Mouse (Mus musculus): ENCODE data around the gene Zfp11. TPM values are rescaled to one million over a fixed set of nuclear protein-coding genes. Genes with fewer than 3 reads are reported as not detected.
"Not testable (repeated sequence)": the region's sequence is repeated elsewhere in the genome, so short reads cannot be mapped to it uniquely, and the experiment has no call there.

Zfp11 gene
- polyA plus RNA-seq (2017; shearing (Covaris generic)), result 1 to 10 TPM; 3.2 to 3.3 TPM

DNA sequence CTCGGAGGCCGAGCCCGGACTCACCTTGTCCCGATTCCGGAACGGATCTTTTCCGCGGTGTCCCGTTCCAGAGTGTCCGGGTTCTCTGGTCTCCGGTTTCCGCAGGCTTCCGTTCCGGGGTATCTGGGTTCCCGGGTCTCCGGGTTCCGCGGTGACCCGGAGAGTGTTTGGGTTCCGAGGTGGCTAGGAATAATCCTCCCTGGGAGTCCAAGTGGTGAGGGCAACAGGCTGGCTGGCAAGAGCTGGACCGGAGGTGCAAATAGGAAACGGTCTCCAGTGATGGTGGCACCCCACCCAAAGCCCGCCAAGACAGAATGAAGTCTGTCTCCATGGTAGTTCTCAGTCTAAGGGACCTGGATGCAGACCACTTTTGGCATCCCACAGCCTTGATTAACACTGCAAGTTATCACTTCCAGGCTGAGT, at the start of gene Zfp11:
Zfp11 (minus strand) TSS at position 64 of the 423 bp plus-strand sequence.
- peak; percentile 76 for ATAC-seq

DNA sequence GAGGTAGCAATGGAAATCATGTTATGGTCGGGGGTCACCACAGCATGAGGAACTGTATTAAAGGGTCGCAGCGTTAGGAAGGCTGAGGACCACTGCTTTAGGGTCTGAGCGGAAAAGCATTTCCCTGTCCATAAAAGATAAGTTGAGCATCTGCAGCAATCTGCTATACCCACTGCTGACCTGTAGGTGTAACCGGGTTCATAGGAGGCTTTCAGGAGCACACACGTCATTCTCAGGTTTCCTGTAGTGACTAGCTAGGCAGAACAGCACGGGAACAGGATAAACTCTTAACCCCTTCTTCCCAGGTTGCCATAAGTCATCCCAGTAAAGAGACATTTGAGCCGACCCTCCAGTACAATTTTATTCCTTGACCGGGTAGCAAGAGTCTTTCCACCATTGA, 47.1 kb upstream of the Zfp11 start:
- ATAC-seq, result no peak

GRCm38 (mm10) chr5:129715326-129715861, 45.5 kb upstream of the Zfp11 start, which contains the start of gene Mrps17:
Mrps17 (plus strand) TSS chr5:129715497.
- ATAC-seq, result peak; percentile 99

GRCm38 (mm10) chr5:129708412-129708811, 38.5 kb upstream of the Zfp11 start, which contains the start of gene Sept14:
Sept14 (minus strand) TSS chr5:129708512.
- ATAC-seq, result no peak

GRCm38 (mm10) chr5:129703368-129703767, 33.5 kb upstream of the Zfp11 start:
- no peak for ATAC-seq

DNA sequence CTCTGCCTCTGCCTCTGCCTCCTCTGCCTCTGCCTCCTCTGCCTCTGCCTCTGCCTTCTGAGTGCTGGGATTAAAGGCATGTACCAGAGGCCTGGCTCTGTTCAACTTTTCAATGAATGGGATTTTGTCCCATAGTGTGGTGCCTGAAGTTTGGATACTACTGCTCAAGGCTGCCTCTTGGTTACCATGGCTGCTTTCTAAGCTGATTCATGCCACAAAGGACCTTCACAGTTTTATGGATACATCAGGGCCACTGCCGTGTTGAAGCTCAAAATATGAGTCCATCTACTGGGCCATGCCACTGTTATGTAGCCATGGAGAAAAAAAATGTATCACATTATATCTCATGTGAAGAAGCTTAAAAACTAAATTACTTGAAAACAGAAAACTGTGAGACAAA, 31.8 kb upstream of the Zfp11 start:
- no peak for ATAC-seq

DNA sequence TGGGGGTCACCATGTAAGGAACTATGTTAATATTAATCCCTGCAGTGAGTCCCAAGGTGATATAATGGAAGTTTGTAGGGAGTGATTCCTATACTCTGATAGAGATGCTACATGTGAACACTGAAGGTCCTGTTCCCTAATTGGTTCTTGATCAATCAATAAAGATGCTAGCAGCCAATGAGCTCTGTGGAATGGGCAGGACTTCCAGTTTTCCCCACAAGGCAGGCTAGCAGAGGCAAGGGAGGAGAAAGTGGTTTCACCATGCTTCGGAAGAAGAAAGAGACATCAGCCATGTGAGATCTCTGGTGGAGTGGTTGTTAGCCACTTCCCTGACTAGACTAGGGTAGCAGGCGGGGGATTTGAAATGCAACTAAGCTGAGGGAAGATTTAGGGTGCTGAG, 30.6 kb upstream of the Zfp11 start:
- no peak for ATAC-seq

DNA sequence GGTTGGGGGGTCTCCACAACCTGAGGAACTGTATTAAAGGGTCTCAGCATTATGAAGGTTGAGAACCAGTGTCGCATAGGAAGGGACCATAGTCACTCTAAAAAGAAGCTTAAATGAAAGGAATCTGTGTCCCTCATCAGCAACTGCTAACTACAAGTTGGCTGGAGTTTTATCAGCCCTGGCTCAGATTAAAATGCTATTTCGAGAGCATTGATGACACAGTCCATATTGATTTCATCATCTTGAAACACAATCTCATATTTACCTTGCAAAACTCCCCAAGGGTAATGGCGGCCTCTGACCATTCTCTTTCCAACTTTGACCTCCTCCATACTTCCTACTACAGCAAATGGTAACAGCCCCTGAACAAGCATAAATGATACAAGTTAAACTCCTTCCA, 20.6 kb upstream of the Zfp11 start:
- no peak for ATAC-seq

- ATAC-seq, result no peak
These were observed 17.7 kb upstream of the Zfp11 start for GRCm38 (mm10) chr5:129687621-129688020.

- not testable (repeated sequence) for ATAC-seq
These were observed 15.2 kb upstream of the Zfp11 start for GRCm38 (mm10) chr5:129685141-129685540.

DNA sequence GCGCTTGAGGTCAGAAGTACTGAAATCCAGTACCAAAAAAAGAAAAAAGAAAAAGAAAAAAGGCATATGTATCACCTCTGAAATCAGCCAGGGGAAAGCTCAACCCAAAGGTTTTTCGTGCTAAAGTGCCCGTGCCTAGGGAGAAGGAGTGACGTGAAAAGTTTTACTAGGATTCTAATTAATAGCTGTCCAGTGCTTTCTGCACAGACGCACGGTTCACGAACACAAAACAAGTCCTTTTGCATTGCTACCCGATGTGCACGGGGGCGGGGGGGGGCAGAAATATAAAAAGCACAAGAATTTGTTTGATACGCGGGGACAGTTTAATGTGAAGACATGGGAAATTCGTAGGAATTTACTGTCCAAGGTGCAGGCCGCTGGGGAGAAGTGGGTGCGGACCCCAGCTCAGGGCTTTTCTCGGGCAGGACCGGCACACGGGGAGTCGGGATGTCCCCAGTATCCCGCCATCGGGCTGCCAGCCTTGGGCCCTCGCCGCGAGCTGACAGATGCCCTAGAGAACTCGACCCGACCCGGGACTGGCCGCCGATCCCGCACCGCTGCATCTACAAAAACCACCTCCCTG, 355 bp downstream of the Zfp11 start:
- ATAC-seq, result peak; percentile 12

- no peak for ATAC-seq
These were observed 2.0 kb downstream of the Zfp11 start for GRCm38 (mm10) chr5:129667851-129668250.

GRCm38 (mm10) chr5:129666271-129666909, 3.5 kb downstream of the Zfp11 start:
- ATAC-seq, result no peak

GRCm38 (mm10) chr5:129664090-129664489, 5.8 kb downstream of the Zfp11 start:
- ATAC-seq, result no peak

- ATAC-seq, result no peak
These were observed 12.0 kb downstream of the Zfp11 start for GRCm38 (mm10) chr5:129657931-129658330.

DNA sequence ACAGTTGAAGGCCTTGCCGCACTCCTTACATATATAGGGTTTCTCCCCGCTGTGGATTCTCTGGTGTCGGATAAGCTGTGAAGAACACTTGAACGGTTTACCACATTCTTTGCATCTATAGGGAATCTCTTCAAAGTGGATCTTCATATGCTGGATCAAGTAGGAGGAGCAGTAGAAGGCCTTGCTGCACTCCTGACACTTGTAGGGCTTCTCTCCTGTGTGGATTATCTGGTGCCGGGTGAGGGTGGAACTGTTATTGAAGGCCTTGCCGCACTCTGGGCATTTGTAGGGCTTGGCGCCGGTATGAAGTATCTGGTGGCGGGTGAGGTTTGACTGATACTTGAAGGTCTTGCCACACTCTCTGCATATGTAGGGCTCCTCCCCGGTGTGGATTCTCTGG, 12.9 kb downstream of the Zfp11 start:
- no peak for ATAC-seq

DNA sequence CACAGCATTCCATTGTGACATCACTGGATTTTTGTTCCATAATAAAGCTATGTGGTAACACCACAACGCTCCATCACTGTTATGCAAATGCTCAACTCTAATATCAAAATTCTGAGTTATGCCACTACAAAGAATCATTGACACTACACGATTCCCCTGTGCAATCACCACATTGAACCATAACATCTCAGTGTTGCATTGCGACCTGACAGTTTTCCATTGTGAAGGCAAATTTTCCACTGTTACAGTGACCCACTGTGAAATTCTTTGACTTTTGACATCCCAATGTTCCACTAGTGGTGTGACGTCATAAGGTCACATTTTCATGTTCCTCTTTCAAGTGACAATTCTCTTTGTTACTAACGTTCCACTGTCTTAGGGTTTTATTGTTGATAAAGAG, 19.0 kb downstream of the Zfp11 start:
- no peak for ATAC-seq

DNA sequence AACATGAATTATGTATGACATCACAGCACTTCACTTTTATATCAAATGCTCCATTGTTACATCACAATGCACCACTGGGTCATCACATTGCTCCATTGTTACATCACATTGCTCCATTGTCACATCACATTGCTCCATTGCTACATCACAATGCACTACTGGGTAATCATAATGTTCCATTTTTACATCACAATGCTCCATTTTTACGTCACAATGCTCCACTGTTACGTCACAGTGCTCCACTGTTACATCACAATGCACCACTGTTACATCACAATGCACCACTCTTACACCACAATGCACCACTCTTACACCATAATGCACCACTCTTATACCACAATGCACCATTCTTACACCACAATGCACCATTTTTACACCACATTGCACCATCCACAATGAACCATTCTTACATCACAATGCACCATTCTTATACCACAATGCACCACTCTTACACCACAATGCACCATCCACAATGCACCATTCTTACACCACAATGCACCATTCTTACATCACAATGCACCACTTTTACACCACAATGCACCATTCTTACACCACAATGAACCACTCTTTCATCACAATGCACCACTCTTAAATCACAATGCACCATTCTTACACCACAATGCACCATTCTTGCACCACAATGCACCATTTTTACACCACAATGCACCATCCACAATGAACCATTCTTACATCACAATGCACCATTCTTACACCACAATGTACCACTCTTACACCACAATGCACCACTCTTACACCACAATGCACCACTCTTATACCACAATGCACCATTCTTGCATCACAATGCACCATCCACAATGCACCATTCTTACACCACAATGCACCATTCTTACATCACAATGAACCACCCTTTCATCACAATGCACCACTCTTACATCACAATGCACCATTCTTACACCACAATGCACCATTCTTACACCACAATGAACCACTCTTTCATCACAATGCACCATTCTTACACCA, 37.3 kb downstream of the Zfp11 start:
- not testable (repeated sequence) for ATAC-seq

DNA sequence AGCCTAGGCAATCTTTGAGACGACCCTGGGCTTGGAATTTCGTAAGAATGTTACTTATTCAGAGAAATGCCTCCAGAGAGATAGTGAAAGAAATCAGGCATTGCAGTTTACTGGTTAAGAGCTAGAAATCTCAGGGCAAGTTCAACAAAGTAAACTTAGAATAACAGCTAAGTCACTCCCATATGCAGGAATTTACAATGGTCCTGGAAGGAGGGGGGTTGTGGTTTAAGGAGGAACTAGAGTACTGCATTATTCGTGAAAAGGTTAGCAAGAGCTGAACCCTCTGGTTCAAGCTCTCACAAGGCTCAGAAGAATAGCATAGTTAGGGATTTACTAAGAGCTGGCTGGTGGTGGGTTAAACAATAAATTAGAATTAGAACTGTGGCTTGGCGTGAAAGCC, 43.3 kb downstream of the Zfp11 start:
- not testable (repeated sequence) for ATAC-seq

- ATAC-seq, result no peak
These were observed 43.8 kb downstream of the Zfp11 start for GRCm38 (mm10) chr5:129626099-129626498.

DNA sequence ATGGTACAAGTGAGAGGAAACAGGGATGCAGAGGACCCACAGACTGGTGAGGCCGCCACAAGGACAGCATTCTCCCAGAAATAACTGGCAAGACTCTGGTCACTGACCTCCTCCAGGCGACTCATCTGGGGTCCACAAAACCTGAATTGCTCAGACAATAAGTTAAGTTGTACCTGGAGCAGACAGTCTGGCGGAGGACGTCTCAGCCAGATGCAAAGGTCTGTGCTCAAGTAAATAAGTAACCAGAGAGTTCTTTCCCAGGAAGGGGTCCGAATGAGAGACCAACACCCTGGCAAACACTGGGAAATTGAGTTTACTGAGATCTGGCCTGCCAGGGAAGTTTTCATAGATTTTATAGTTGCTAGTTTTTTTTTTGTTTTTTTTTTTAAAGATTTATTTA, 48.5 kb downstream of the Zfp11 start:
- no peak for ATAC-seq

DNA sequence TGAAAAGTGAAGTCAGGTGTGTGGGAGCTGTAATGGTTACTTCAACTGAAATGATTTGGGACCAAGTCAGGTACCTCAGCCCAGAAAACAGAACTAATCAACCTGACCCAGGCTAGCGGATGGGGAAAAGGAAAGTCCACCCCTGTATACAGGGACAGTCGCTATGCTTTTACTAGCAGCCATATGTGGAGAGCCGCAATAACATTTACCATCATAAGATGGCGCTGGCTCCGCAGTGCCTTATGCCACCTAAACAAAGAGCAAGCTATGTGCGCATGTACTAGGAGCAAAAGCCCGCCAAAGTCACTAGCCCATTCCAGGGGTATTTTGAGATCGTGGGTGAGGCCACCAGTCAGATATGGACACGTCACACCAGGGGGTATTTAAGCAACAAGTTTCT, 49.3 kb downstream of the Zfp11 start:
- not testable (repeated sequence) for ATAC-seq

DNA sequence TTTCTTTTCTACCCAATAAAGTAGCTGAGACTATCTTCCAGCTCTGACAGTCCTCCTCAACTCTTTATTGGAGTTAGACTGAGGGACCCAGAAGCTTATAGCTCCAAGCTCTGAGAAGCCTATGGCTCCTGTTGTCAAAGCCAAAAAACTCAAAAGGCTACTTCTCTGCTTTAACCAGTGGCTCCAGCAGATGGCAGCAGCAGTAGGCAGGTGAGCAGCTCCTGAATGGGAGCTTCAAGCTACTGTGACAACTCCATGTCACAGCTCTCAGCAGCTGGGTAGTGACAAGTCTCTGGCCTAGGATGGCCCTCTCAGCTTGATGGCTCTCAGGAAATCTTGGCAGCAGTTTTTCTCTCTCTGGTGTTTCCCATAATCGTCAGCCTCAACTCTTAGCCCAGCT, 58.8 kb downstream of the Zfp11 start:
- ATAC-seq, result peak; percentile 49
